Mouse (Mus musculus) intestine, postnatal 0 days (tissue): Measurements from ENCODE around the gene Egln2. TPM values are rescaled to one million over a fixed set of nuclear protein-coding genes. Genes with fewer than 3 reads are reported as not detected.
A peak's percentile ranks its signal among the peaks of the same experiment; 100 is the strongest.

Experiments
- ATAC-seq: fragments of 200-750 bp; cut with Nextera tagmentation; 2 replicates; pipeline ENCODE4 v1.8.0; 2017; ENCODE audit warnings: mild to moderate bottlenecking, moderate TSS enrichment, moderate library complexity
- H3K27ac ChIP-seq: fragments of 300-500 bp; sonication (generic); 2 replicates; pipeline ENCODE4 v1.5.1; 2014; ENCODE audit warnings: mild to moderate bottlenecking, low read depth, low read length, moderate library complexity
- H3K27me3 ChIP-seq: fragments of 300-500 bp; sonication (generic); replicated peaks from 2 replicates; pipeline ENCODE4 v1.6.1; 2014; ENCODE audit warnings: low read length, mixed read lengths; ENCODE audit not compliant: control insufficient read depth, insufficient read depth
- H3K36me3 ChIP-seq: fragments of 300-500 bp; sonication (generic); 2 replicates; pipeline ENCODE4 v1.6.1; 2014; ENCODE audit warnings: mild to moderate bottlenecking, moderate library complexity; ENCODE audit not compliant: control insufficient read depth, insufficient read depth
- H3K4me1 ChIP-seq: fragments of 300-500 bp; sonication (generic); replicated peaks from 2 replicates; pipeline ENCODE4 v1.6.1; 2014; ENCODE audit warnings: antibody characterized with exemption, low read length, mixed read lengths; ENCODE audit not compliant: control insufficient read depth, insufficient read depth
- H3K4me2 ChIP-seq: fragments of 300-500 bp; sonication (generic); replicated peaks from 2 replicates; pipeline ENCODE4 v1.6.1; 2014; ENCODE audit warnings: low read depth, mild to moderate bottlenecking, moderate library complexity
- H3K4me3 ChIP-seq: fragments of 300-500 bp; sonication (generic); 2 replicates; pipeline ENCODE4 v1.5.1; 2014; ENCODE audit warnings: low read depth, low read length
- H3K9ac ChIP-seq: fragments of 300-500 bp; sonication (generic); 2 replicates; pipeline ENCODE4 v1.6.1; 2014; ENCODE audit warnings: mild to moderate bottlenecking, low read depth, low read length
- H3K9me3 ChIP-seq: fragments of 300-500 bp; sonication (generic); 2 replicates; pipeline ENCODE4 v1.6.1; 2016; ENCODE audit warnings: mixed run types; ENCODE audit not compliant: control insufficient read depth
- CTCF ChIP-seq: sonication (generic); IDR thresholded peaks from 2 replicates; pipeline ENCODE4 v1.5.1; 2016; ENCODE audit warnings: low read depth, mild to moderate bottlenecking, control low read depth, antibody characterized with exemption, moderate library complexity
- WGBS: fragments of 180-500 bp; shearing (Covaris S2); extraction: QIAGEN DNeasy Blood & Tissue Kit; methylation state at CpG from one replicate; pipeline ENCODE4 v1.1.7; 2014; 5-methylcytosine and 5-hydroxymethylcytosine counted together
- polyA plus RNA-seq: library from polyadenylated mRNA; unstranded; fragments of >200 nt; fragmentation: Nextera tagmentation; extraction: Ambion mirVana; gene quantifications from 2 replicates; pipeline ENCODE4 v1.2.1, GENCODE M21; 2015

The Egln2 gene
- polyA plus RNA-seq, 1 experiment from 2014 or later = 64.0 TPM

DNA sequence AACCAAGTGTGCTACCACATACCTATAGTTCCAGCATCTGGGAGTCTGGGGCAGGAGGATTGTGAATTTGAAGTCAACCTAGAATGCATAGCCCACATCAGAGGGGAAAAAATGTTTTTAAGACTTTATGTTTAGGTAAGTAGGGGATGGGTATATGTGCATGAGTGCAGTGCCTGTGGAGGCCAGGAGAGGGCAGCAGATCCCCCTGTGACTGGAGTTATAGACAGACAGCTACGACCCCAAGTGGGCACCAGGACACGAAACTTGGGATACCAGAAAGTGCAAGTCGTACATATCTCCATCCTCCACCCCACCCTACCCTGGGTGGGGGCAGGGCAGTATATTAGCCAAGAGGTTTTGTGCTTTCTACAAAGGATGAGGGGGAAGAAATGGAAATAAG lies 18.4 kb upstream of the Egln2 start:
- Histone ChIP-seq H3K27ac (no peak overlapping the region), H3K27me3 (no peaks in the 10 kb centered on the region), H3K9me3 (no peaks in the 10 kb centered on the region), H3K9ac (no peak overlapping the region), H3K36me3 (peaks cover 48% of the 10 kb centered on the region), H3K4me1 (no peaks in the 10 kb centered on the region), H3K4me2 (no peak overlapping the region), H3K4me3 (no peak overlapping the region)
- no peak for ATAC-seq
- 55% methylated on average over 3 of the region's 3 CpGs for WGBS
- peak; percentile 83 for TF ChIP-seq CTCF

DNA sequence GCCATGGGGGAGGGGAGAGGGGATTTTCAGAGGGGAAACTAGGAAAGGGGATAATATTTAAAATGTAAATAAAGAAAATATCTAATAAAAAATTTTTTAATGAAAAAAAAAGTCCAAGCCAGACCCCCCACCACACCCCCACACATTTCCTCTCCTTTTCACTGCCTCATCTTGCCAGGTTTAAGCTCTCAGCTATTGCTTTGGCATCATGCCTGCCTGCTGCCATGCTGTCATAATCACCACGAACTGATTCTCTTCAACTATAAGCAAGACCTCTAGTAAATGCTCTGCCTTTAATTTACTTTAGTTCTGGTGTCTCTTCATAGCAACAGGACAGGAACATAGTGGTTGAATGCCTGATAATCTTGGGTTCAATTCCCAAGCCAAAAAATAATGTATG lies 15.9 kb upstream of the Egln2 start:
- no peak overlapping the region for H3K4me3 ChIP-seq
- peaks cover 25% of the 10 kb centered on the region for H3K36me3 ChIP-seq
- H3K9me3 ChIP-seq = no peaks in the 10 kb centered on the region
- no peak for TF ChIP-seq CTCF
- H3K4me2 ChIP-seq = no peak overlapping the region
- 88% methylated on average over 1 of the region's 1 CpGs for WGBS
- H3K27me3 ChIP-seq = no peaks in the 10 kb centered on the region
- no peak for ATAC-seq
- H3K9ac ChIP-seq = no peak overlapping the region
- no peaks in the 10 kb centered on the region for H3K4me1 ChIP-seq
- no peak overlapping the region for H3K27ac ChIP-seq

DNA sequence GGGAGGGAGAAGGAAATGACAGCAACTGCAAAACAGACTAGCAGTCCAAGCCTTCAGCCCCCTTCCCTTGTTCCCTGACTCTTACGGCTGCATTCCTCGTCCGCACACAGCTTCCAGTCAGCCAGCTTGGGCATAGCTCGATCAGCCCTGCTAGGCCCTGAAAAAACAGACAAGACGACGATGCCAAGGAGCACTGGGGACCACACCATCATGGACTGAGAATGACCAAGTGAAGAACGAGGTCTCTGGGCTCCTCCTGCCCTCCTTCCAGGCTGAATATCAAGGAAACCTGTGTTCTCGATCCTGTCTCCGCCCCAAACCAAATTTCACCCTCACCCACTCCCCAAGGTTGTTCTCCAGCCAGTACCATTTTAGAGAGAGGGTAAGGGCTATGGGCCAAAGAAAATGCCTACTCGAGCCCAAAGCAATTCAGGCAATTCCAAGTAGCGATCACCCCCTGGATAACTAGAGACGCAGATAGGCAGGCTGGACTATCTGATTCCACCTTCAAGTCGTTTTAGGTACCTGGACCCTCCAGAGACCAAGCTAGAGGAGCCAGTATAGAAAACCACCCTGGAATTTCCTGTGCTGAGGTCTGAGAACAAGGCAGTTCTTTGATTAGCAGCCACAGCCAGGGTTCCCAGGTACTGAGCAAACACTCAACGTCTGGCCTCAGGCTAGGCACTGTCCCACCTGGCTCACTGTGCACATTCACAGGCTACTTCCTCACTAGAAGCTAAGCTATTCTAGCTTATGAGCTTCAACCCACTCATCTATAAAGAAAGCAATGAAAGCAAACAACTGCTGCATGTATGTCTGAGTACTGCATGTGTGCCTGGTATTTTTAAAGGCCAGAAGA lies 14.5 kb upstream of the Egln2 start, which contains the start of the genes Gm21983 and Mia:
Gene Gm21983 (minus strand): TSS at position 250 of the 859 bp plus-strand sequence.
Gene Mia (minus strand): TSS at position 321 of the 859 bp plus-strand sequence.
- Histone ChIP-seq H3K4me1 (no peaks in the 10 kb centered on the region), H3K27ac (no peak within 1 kb of the TSS), H3K27me3 (no peaks in the 10 kb centered on the region), H3K4me3 (no peak within 1 kb of the TSS), H3K4me2 (no peak within 1 kb of the TSS), H3K9me3 (no peaks in the 10 kb centered on the region), H3K36me3 (peaks cover 11% of the 10 kb centered on the region), H3K9ac (no peak within 1 kb of the TSS)
- no peak for TF ChIP-seq CTCF
- no peak for ATAC-seq
- 69% methylated on average over 14 of the region's 14 CpGs for WGBS

DNA sequence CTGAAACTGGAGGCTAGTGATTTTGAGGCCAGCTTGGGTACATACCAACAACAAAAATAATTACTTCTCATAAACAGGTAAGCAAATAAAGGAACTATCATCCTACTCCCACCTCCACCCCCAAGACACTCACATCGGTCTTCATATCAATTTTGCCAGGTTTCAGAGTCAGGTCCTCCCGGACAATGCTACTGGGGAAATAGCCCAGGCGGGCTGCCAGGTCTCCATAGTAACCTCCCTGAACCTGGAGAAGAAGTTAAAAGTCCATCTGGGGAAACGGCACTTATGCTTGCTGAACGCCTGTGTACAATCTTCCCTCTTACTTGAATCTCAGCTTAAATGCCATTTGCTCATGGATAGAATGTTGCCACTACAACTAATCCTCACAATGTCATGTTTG lies 13.4 kb upstream of the Egln2 start:
- Histone ChIP-seq H3K4me1 (no peaks in the 10 kb centered on the region), H3K4me3 (no peak overlapping the region), H3K9me3 (no peaks in the 10 kb centered on the region), H3K27ac (no peak overlapping the region), H3K27me3 (no peaks in the 10 kb centered on the region), H3K4me2 (no peak overlapping the region), H3K9ac (no peak overlapping the region), H3K36me3 (peaks cover 4% of the 10 kb centered on the region; the same call in 1 of the 2 replicates)
- no peak for ATAC-seq
- TF ChIP-seq CTCF = no peak
- WGBS = 27% methylated on average over 5 of the region's 5 CpGs

DNA sequence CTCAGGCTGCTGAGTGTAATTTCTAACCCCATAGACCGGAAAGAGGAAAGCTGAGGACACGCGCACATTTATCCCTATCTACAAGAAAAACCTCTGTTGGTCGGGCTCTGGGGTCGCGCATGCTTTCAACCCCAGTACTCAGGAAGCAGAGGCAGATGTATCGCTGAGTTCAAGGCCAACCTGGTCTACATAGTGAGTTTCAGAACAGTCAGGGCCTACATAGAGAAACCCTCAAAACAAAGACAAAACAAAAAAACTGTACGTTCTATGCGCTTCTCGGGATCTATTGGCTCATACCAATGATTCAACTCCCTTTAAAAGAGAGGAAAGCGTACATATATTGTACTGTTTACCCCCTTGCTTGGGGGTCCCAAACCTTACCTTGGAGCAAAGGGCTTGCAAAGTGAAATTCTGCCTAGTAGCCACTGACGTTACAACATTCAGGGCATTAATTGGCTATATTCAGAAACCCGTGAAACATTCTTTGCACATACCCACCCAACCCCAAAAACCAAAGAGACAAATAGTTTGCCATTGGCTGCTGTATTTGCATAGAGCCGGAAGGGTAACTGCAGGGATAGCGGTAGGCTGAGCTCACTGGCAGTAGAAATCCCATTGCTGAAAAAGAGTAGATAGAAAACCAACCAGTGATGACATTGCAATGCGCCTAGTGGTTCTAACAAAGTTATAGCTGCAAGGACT lies 12.8 kb upstream of the Egln2 start:
- WGBS = 44% methylated on average over 16 of the region's 16 CpGs
- Histone ChIP-seq H3K27me3 (no peaks in the 10 kb centered on the region), H3K9me3 (no peaks in the 10 kb centered on the region), H3K27ac (no peak overlapping the region), H3K4me1 (no peaks in the 10 kb centered on the region), H3K36me3 (peaks cover 10% of the 10 kb centered on the region; the same call in 1 of the 2 replicates), H3K9ac (no peak overlapping the region; the same call in 1 of the 2 replicates), H3K4me2 (peak overlapping the region; percentile 66), H3K4me3 (peak overlapping the region; percentile 81)
- no peak for ATAC-seq
- TF ChIP-seq CTCF = no peak
